Mouse (Mus musculus): ENCODE measurements around the gene Itgb4.

DNA sequence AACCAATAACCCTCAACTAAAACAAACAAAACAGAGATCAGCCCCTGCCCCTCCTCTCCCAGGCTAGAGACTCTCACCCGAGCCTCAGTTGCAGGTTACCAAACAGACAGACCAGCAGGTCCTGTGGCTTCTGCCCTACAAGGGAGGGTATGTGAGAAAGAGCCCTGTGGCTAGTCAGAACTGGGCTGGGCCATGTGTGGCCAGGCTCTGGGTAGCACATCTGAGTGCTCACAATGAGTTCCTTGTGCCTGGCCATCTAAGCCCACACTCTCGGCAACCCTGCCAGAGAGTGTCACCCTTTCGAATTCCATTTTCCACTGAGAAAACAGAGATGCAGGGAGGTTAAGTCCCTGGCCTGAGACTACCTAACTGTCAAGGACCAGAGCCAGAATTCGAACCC, 17.6 kb downstream of the Itgb4 start:
- TF ChIP-seq CTCF (IDR thresholded peaks at IDR 0.05; ENCODE audit: extremely low read depth, insufficient read length, insufficient replicate concordance, low read depth, low read length) (no peak), POLR2A (IDR thresholded peaks at IDR 0.05; ENCODE audit: low read depth, low read length) (no peak)
